Mouse (Mus musculus): Measurements from ENCODE around the gene Dync1i1.

GRCm38 (mm10) chr6:5830717-5831116 lies 105.3 kb downstream of the Dync1i1 start:
- TF ChIP-seq CTCF (IDR thresholded peaks at IDR 0.05; ENCODE audit: borderline replicate concordance, insufficient read depth, low read depth, low read length) = no peak
- TF ChIP-seq POLR2A (IDR thresholded peaks at IDR 0.05; ENCODE audit: borderline replicate concordance, insufficient read depth, low read length) = no peak

Measured in cerebellum, adult 2 months (tissue).